Mouse (Mus musculus): ENCODE data around the gene Timm23.

DNA sequence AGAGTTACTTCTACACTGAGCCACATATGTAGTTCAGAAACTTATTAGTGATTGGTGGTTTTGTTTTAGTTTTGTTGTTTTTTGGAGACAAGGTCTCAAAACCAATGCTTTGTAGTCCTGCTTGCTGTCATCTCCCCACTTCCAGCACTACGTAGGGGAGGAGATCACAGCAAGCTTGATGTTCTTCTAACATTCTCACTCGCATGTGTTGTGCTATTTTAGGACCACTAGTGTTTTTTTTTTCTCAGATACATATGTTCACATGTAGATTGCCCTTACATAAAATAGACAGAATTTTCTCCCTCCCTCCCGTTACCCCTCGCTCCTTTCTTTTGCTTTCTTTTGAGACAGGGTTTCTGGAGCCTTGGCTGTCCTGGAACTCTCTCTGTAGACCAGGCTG is 31.6 kb downstream of the Timm23 start:
- TF ChIP-seq POLR2A (IDR thresholded peaks at IDR 0.05; ENCODE audit: low read depth, low read length) (no peak), CTCF (IDR thresholded peaks at IDR 0.05; ENCODE audit: borderline replicate concordance, insufficient read depth, low read length) (no peak)

Data from embryonic fibroblast, embryonic 13.5 days (primary cell).